Mouse (Mus musculus) layer of hippocampus, adult 2 months (tissue): Measurements from ENCODE around the gene Nup153. TPM values are rescaled to one million over a fixed set of nuclear protein-coding genes. Genes with fewer than 3 reads are reported as not detected.
A peak's percentile ranks its signal among the peaks of the same experiment; 100 is the strongest.

Experiments
- DNase-seq, 2 experiments: peaks; one replicate each; pipeline ENCODE4 v3.0.0; 2022; ENCODE audit warnings: low spot score in 2 of 2
- H3K27ac ChIP-seq: fragments of 200-600 bp; 2 replicates; pipeline ENCODE4 v1.8.1; 2022
- H3K4me3 ChIP-seq: fragments of 200-600 bp; 2 replicates; pipeline ENCODE4 v1.8.1; 2022; ENCODE audit warnings: mild to moderate bottlenecking
- CTCF ChIP-seq: fragments of 200-600 bp; conservative IDR thresholded peaks from 2 replicates; pipeline ENCODE4 v1.8.1; 2022; ENCODE audit warnings: antibody characterized with exemption, mild to moderate bottlenecking, moderate library complexity
- total RNA-seq, 2 experiments: library from RNA; stranded (reverse); gene quantifications; 2 replicates each; pipeline ENCODE4 v1.2.3; 2021

Gene Nup153
- total RNA-seq, 2 experiments from 2014 or later = 56.3 to 56.4 TPM

DNA sequence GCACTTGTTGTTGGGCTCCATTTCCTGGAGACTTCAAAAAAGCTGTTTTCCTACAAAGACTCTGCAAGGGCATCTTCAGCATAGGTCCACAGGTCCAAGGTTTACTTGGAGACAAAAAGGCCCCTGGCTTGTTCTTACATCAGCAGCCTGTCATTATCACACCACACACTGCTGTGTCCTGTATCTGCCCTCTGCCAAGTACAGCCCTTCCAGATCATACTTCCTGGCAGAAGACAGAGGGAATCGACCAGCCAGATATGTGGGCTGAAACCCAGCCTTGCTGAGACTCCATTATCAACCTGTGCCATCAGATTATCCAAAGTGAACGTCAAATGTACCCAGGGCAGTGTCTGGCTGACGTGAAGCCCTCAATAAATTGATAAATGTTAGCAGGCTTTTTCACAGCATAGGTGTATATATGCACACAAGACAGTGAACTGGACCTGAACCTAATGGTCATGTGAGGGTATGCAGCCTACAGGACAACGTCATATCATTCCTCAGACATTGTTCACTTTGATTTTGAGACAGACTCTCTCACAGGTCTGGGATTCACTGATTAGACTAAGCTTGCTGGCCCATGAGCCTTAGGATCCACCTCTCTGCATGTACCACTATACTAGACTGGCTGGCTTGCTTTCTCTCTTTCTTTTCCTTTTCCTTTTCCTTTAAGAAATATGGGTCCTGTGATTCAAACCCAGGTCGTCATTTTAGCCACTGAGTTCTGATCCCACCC, 20.6 kb upstream of the Nup153 start:
- Histone ChIP-seq H3K27ac (no peak overlapping the region), H3K4me3 (no peak overlapping the region)
- TF ChIP-seq CTCF = no peak
- DNase-seq = no peak

- TF ChIP-seq CTCF = no peak
- no peak for DNase-seq
- H3K4me3 ChIP-seq = no peak overlapping the region
- no peak overlapping the region for H3K27ac ChIP-seq
Measured at GRCm38 (mm10) chr13:46743821-46744220, 16.1 kb upstream of the Nup153 start.

GRCm38 (mm10) chr13:46742367-46742766, 14.6 kb upstream of the Nup153 start:
- TF ChIP-seq CTCF = no peak
- no peak for DNase-seq
- Histone ChIP-seq H3K27ac (no peak overlapping the region), H3K4me3 (no peak overlapping the region)

DNA sequence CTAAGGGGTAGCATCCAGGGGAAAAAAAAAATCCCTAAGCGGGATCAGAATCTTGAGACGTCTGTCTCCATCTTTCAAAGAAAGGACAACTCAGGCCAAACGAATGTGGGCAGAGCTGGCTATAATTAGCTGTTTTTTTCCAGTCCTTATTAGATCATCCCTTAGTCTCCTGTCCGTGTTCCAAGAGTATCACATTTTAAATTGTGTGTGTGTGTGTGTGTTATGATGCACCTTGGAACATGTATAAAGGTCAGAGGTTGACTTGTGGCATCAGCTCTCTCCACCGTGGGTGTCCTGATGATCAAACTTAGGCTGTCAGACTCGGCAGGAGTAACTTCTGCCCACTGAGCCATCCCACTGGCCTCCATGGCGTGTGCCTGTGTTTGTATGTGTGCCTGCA, 11.7 kb upstream of the Nup153 start:
- no peak overlapping the region for H3K27ac ChIP-seq
- no peak for TF ChIP-seq CTCF
- no peak overlapping the region for H3K4me3 ChIP-seq
- no peak for DNase-seq

DNA sequence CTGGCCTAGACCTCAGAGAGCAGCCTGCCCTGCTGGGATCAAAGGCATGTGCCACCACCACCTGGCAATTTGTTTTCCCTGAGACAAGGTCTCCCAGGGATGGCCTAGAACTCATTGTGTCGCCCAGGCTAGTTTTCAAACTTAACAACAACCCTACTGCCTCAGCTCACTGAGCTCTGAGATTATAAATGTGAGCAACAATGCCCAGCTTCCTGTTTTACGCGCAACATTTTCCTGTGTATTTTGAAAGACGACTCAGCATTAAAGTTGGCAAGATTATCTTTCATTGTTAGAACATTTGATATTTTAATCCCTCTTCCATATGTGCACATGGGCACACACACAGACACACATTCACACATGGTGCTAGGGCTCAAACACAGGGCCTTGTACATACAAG, 9.7 kb upstream of the Nup153 start:
- Histone ChIP-seq H3K27ac (no peak overlapping the region), H3K4me3 (no peak overlapping the region)
- TF ChIP-seq CTCF = no peak
- no peak for DNase-seq

DNA sequence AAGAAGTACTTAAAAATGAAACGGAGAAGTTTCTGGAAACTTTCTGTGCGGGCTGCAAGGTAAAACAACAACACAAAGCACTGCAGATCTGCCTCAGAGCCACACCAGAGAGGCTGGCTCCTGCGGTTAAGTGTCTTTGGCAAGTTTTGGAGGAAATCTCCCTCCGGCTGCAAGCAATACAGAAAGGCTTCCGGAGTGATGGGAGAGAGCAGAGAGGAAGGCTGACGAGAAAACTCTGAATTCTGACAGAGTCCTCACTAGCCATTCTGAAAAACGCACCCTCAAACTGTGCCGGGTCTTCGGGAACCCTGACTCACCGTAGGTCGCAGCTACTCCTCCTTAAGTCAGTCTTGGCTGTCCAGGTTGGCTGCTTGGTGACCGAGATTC, 8.7 kb upstream of the Nup153 start:
- peak overlapping the region; percentile 8 for H3K27ac ChIP-seq
- DNase-seq = no peak
- no peak for TF ChIP-seq CTCF
- H3K4me3 ChIP-seq = peak overlapping the region; percentile 59

GRCm38 (mm10) chr13:46735808-46736478, 8.2 kb upstream of the Nup153 start:
- peak overlapping the region; percentile 8 for H3K27ac ChIP-seq
- peak overlapping the region; percentile 59 for H3K4me3 ChIP-seq
- DNase-seq = peak; percentile 12 to 27
- TF ChIP-seq CTCF = peak; percentile 33

GRCm38 (mm10) chr13:46735219-46735807, 7.6 kb upstream of the Nup153 start:
- no peak for TF ChIP-seq CTCF
- DNase-seq = no peak
- H3K4me3 ChIP-seq = peak overlapping the region; percentile 59
- H3K27ac ChIP-seq = peak overlapping the region; percentile 8

GRCm38 (mm10) chr13:46729998-46730397, 2.3 kb upstream of the Nup153 start:
- H3K4me3 ChIP-seq = no peak overlapping the region
- no peak overlapping the region for H3K27ac ChIP-seq
- no peak for DNase-seq
- no peak for TF ChIP-seq CTCF

DNA sequence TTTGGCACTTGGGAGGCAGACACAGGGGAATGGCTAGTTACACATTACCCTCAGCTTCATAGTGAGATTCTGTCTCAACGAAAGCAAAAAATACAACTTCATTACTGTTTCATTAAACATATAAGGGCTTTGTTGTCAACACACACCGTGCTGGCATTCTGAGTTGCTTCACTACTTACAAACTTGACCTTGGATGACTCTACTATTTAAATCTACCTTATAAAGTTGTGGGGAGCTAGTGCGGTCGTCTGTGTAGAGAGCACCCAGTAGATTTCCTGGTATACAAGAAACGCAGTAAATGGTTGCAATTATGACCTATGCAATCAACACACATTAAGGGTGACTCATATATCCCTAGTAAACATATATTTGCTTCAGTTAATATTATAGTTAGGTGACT, 671 bp upstream of the Nup153 start:
- DNase-seq = no peak
- H3K4me3 ChIP-seq = peak overlapping the region; percentile 79
- H3K27ac ChIP-seq = peak overlapping the region; percentile 95
- TF ChIP-seq CTCF = no peak

GRCm38 (mm10) chr13:46727038-46727836, 503 bp downstream of the Nup153 start:
- H3K27ac ChIP-seq = peak overlapping the region; percentile 95
- DNase-seq = peak; percentile 8 to 33
- H3K4me3 ChIP-seq = peak overlapping the region; percentile 79
- no peak for TF ChIP-seq CTCF

- DNase-seq = no peak
- peak overlapping the region; percentile 79 for H3K4me3 ChIP-seq
- peak overlapping the region; percentile 95; the same call in 1 of the 2 replicates for H3K27ac ChIP-seq
- no peak for TF ChIP-seq CTCF
Measured at GRCm38 (mm10) chr13:46726288-46727037, 1.3 kb downstream of the Nup153 start.
